Mouse (Mus musculus) kidney, embryonic 14.5 days (tissue): Measurements from ENCODE around the gene Ctnnbl1. TPM values are rescaled to one million over a fixed set of nuclear protein-coding genes. Genes with fewer than 3 reads are reported as not detected.

Experiments
- ATAC-seq: fragments of 200-750 bp; cut with Nextera tagmentation; 2 replicates; pipeline ENCODE4 v1.8.0; 2017; ENCODE audit warnings: moderate number of reproducible peaks, mild to moderate bottlenecking, moderate TSS enrichment, moderate library complexity; ENCODE audit not compliant: low FRiP score, low TSS enrichment
- H3K27ac ChIP-seq: fragments of 300-500 bp; sonication (generic); 2 replicates; pipeline ENCODE4 v1.5.1; 2014; ENCODE audit warnings: low read depth, mild to moderate bottlenecking, low read length, moderate library complexity, mixed read lengths
- H3K27me3 ChIP-seq: fragments of 300-500 bp; sonication (generic); 2 replicates; pipeline ENCODE4 v1.6.1; 2014; ENCODE audit warnings: mild to moderate bottlenecking, low read length; ENCODE audit not compliant: control insufficient read depth, insufficient read depth
- H3K36me3 ChIP-seq: fragments of 300-500 bp; sonication (generic); 2 replicates; pipeline ENCODE4 v1.6.1; 2014; ENCODE audit warnings: low read length, mixed read lengths; ENCODE audit not compliant: control insufficient read depth, insufficient read depth
- H3K4me1 ChIP-seq: fragments of 300-500 bp; sonication (generic); 2 replicates; pipeline ENCODE4 v1.6.1; 2014; ENCODE audit warnings: low read length, mixed read lengths; ENCODE audit not compliant: control insufficient read depth, insufficient read depth
- H3K4me2 ChIP-seq: fragments of 300-500 bp; sonication (generic); replicated peaks from 2 replicates; pipeline ENCODE4 v1.6.1; 2014; ENCODE audit warnings: low read depth, mild to moderate bottlenecking, low read length
- H3K4me3 ChIP-seq: fragments of 300-500 bp; sonication (generic); 2 replicates; pipeline ENCODE4 v1.5.1; 2014; ENCODE audit warnings: mild to moderate bottlenecking, low read length
- H3K9ac ChIP-seq: fragments of 300-500 bp; sonication (generic); 2 replicates; pipeline ENCODE4 v1.6.1; 2014; ENCODE audit warnings: low read depth, mild to moderate bottlenecking, low read length, moderate library complexity
- H3K9me3 ChIP-seq: fragments of 300-500 bp; sonication (generic); 2 replicates; pipeline ENCODE4 v1.6.1; 2016; ENCODE audit warnings: low read length; ENCODE audit not compliant: control insufficient read depth
- WGBS: fragments of 180-500 bp; shearing (Covaris S2); extraction: QIAGEN DNeasy Blood & Tissue Kit; methylation state at CpG from one replicate; pipeline ENCODE4 v1.1.7; 2014; 5-methylcytosine and 5-hydroxymethylcytosine counted together
- polyA plus RNA-seq: library from polyadenylated mRNA; unstranded; fragments of >200 nt; fragmentation: Nextera tagmentation; extraction: Ambion mirVana; gene quantifications from 2 replicates; pipeline ENCODE4 v1.2.1, GENCODE M21; 2014

Ctnnbl1 gene
- polyA plus RNA-seq, 1 experiment from 2014 or later, result 77.1 TPM

DNA sequence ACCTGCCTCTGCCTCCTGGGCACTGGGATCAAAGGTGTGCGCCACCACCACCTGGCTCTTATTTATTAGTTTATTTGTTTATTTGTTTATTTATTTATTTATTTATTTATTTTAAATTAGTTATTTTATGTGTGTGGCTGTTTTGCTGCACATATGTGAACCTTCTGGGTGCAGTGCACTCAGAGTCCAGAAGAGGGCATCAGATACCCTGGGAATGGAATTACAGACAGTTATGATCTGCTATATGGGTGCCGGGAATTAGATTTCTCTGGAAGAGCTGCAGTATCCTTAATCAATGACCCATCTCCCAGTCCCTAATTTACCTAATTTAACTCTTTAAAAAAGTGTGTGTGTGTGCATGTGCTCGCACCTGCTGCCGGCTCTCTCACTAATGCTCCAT is 8.5 kb downstream of the Ctnnbl1 start:
- Histone ChIP-seq H3K4me2 (no peak overlapping the region), H3K9me3 (0 out of 2 replicates have a peak, but pooled peaks cover 3% of the 10 kb centered on the region), H3K27me3 (no peaks in the 10 kb centered on the region), H3K36me3 (no peaks in the 10 kb centered on the region; the same call in 1 of the 2 replicates), H3K9ac (no peak overlapping the region), H3K27ac (no peak overlapping the region), H3K4me1 (no peaks in the 10 kb centered on the region), H3K4me3 (no peak overlapping the region)
- whole genome bisulfite sequencing, result over 99% methylated on average over 4 of the region's 4 CpGs
- ATAC-seq, result no peak

DNA sequence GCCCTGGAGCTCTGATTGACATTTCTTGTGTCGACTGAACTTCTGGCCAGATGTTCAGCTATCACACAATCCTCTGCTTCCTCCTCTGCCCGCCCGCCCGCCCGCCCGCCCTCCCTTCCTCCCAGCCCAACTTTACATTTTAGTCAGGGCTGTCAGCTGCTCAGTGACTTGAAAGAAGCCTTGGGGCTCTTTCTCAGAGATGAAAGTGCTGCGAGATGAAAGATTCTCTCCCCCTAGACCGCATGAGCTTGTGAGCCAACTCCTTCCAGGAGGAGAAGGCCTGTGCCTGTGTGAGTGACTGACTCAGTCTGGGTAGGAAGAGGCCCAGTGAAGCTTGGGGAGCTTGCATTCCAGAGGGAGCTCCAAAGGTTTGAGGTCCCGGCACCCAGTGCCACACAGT is 9.4 kb downstream of the Ctnnbl1 start:
- Histone ChIP-seq H3K27me3 (no peaks in the 10 kb centered on the region), H3K4me2 (no peak overlapping the region), H3K9me3 (0 out of 2 replicates have a peak, but pooled peaks cover 3% of the 10 kb centered on the region), H3K4me1 (0 out of 2 replicates have a peak, but pooled peaks cover 3% of the 10 kb centered on the region), H3K9ac (no peak overlapping the region), H3K27ac (no peak overlapping the region), H3K4me3 (no peak overlapping the region), H3K36me3 (no peaks in the 10 kb centered on the region; the same call in 1 of the 2 replicates)
- 44% methylated on average over 9 of the region's 9 CpGs for WGBS
- no peak for ATAC-seq

- 39% methylated on average over 2 of the region's 2 CpGs for WGBS
- H3K9me3 ChIP-seq, result 0 out of 2 replicates have a peak, but pooled peaks cover 3% of the 10 kb centered on the region
- H3K27me3 ChIP-seq, result no peaks in the 10 kb centered on the region
- no peaks in the 10 kb centered on the region; the same call in 1 of the 2 replicates for H3K36me3 ChIP-seq
- no peak for ATAC-seq
- H3K4me1 ChIP-seq, result peaks cover 9% of the 10 kb centered on the region; the same call in 1 of the 2 replicates
- H3K27ac ChIP-seq, result no peak overlapping the region
- H3K4me3 ChIP-seq, result no peak overlapping the region
- H3K4me2 ChIP-seq, result no peak overlapping the region
- H3K9ac ChIP-seq, result no peak overlapping the region; the same call in 1 of the 2 replicates
These were observed 10.8 kb downstream of the Ctnnbl1 start for GRCm38 (mm10) chr2:157747989-157748388.

- no peak overlapping the region for H3K9ac ChIP-seq
- no peaks in the 10 kb centered on the region for H3K27me3 ChIP-seq
- peaks cover 9% of the 10 kb centered on the region; the same call in 1 of the 2 replicates for H3K4me1 ChIP-seq
- no peak for ATAC-seq
- 64% methylated on average over 8 of the region's 8 CpGs for WGBS
- H3K27ac ChIP-seq, result no peak overlapping the region
- no peak overlapping the region for H3K4me3 ChIP-seq
- H3K36me3 ChIP-seq, result no peaks in the 10 kb centered on the region; the same call in 1 of the 2 replicates
- no peaks in the 10 kb centered on the region for H3K9me3 ChIP-seq
- no peak overlapping the region for H3K4me2 ChIP-seq
These were observed 13.3 kb downstream of the Ctnnbl1 start for GRCm38 (mm10) chr2:157750481-157750880.

- WGBS, result 61% methylated on average over 12 of the region's 12 CpGs
- Histone ChIP-seq H3K36me3 (no peaks in the 10 kb centered on the region; the same call in 1 of the 2 replicates), H3K27ac (no peak overlapping the region), H3K4me1 (peaks cover 9% of the 10 kb centered on the region; the same call in 1 of the 2 replicates), H3K27me3 (no peaks in the 10 kb centered on the region), H3K9me3 (no peaks in the 10 kb centered on the region), H3K4me2 (no peak overlapping the region), H3K4me3 (no peak overlapping the region), H3K9ac (no peak overlapping the region)
- no peak for ATAC-seq
These were observed 13.9 kb downstream of the Ctnnbl1 start for GRCm38 (mm10) chr2:157750926-157751588.

DNA sequence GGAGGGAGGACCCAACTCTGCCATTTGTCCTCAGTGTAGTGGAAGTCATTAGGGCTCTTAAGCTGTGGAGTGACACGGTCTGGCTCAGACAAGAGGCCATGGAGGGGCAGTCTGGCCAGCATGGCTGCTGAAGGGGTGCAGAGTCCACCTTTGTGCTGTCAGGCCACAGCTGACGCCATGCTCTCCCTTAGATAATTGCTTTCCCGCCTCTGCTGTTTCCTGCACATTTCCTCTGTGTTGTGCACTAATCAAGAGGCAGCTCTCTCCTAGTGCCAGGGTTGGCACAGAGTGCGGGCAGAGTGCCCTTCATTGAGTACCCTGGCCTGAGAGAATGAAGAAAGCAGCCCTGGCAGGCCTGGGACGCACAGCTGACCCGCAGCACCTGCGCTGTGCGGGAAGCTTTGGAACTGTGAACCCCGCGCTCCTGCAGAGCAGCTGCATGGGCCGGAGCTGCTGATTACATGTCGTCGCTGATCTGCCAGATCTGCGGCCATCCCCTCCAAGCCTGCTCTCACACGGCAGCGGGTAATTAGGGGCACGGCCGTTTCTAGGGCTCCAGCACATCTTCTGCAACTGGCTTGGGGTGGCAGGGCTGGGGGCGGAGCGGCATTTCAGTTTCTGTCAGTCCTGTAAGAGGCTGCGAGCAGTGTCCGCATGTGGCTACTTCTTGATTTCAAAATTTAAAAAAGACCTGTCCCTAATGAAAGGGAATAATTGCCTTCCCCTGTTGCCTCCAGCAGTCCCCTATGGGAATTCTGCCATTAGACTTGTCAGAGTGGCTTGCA is 14.6 kb downstream of the Ctnnbl1 start:
- no peak overlapping the region for H3K27ac ChIP-seq
- no peaks in the 10 kb centered on the region for H3K9me3 ChIP-seq
- no peak for ATAC-seq
- H3K4me3 ChIP-seq, result no peak overlapping the region
- no peak overlapping the region for H3K4me2 ChIP-seq
- no peaks in the 10 kb centered on the region for H3K27me3 ChIP-seq
- H3K36me3 ChIP-seq, result no peaks in the 10 kb centered on the region; the same call in 1 of the 2 replicates
- peak overlapping the region; percentile 28; the same call in 1 of the 2 replicates for H3K9ac ChIP-seq
- 57% methylated on average over 22 of the region's 22 CpGs for WGBS
- H3K4me1 ChIP-seq, result peaks cover 9% of the 10 kb centered on the region; the same call in 1 of the 2 replicates

DNA sequence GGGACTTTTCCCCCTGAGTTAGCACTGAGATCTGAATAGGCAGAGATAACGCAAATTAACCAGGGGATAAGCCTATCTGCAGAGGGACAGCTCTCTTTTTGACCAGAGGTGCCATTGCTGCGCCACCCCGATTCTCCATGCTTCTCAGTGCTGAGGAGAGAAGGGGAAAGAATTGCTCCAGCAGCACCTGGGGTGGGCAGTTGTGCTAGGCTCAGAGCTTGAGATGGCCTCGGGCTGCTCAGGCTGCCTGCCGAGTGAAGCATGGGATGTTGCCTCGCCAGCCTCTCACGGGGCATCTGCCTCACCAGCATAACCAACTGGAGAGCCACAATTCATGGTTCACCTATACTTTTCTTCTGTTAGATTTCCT is 15.2 kb downstream of the Ctnnbl1 start:
- H3K36me3 ChIP-seq, result no peaks in the 10 kb centered on the region; the same call in 1 of the 2 replicates
- no peak overlapping the region for H3K9ac ChIP-seq
- no peak overlapping the region for H3K4me2 ChIP-seq
- H3K4me3 ChIP-seq, result no peak overlapping the region
- H3K27me3 ChIP-seq, result no peaks in the 10 kb centered on the region
- H3K4me1 ChIP-seq, result peaks cover 9% of the 10 kb centered on the region; the same call in 1 of the 2 replicates
- H3K27ac ChIP-seq, result no peak overlapping the region
- 64% methylated on average over 7 of the region's 7 CpGs for WGBS
- no peaks in the 10 kb centered on the region for H3K9me3 ChIP-seq
- no peak for ATAC-seq

- no peak for ATAC-seq
- Histone ChIP-seq H3K4me1 (peaks cover 9% of the 10 kb centered on the region; the same call in 1 of the 2 replicates), H3K27ac (no peak overlapping the region), H3K27me3 (no peaks in the 10 kb centered on the region), H3K4me3 (no peak overlapping the region), H3K9me3 (no peaks in the 10 kb centered on the region), H3K9ac (no peak overlapping the region), H3K4me2 (no peak overlapping the region), H3K36me3 (no peaks in the 10 kb centered on the region)
- 47% methylated on average over 7 of the region's 7 CpGs for WGBS
These were observed 18.6 kb downstream of the Ctnnbl1 start for GRCm38 (mm10) chr2:157755771-157756170.

GRCm38 (mm10) chr2:157756193-157756592 is 19.0 kb downstream of the Ctnnbl1 start:
- Histone ChIP-seq H3K36me3 (no peaks in the 10 kb centered on the region), H3K4me1 (peaks cover 9% of the 10 kb centered on the region; the same call in 1 of the 2 replicates), H3K4me3 (no peak overlapping the region), H3K27ac (no peak overlapping the region), H3K4me2 (no peak overlapping the region), H3K9ac (no peak overlapping the region), H3K9me3 (no peaks in the 10 kb centered on the region), H3K27me3 (no peaks in the 10 kb centered on the region)
- WGBS, result 72% methylated on average over 7 of the region's 7 CpGs
- ATAC-seq, result no peak
